Mouse (Mus musculus): Measurements from ENCODE around the gene Ccdc3.

Gene Ccdc3

DNA sequence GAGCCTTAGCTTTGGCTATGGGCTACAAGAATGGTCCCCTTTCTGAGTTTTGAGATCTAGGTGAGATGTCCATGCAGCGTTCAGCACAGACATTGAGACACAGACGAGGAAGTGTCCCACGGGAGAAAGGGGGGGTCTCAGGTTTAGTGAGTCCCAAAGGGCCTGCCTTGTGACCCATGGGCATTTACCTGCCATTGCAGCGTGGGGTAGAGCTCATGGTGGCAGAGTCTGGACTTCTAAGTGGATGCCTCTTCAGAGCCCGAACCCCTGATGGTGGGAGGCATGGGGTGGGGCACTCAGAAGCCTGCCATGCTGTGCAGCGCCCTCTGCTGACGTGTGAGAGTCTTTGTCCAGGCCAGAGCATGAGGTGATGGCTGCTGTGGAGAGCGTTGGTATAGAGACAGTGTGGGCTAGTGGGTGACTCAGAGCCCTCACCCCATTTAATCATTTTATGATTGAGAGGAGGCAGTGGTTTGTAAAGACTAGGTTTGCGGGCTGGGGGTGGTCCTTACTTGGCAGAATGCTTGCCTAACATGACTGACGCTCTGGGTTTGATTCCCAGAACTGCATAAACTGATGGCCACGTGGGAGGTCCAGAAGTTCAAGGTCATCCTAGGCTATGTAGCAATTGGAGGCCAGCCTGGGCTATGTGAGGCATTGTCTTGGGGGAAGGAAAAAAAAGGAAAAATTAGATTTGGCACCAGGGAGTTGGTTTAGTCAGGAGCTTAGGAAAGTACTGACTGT lies 23.6 kb downstream of the Ccdc3 start:
- DNase-seq (ENCODE audit: low spot score in 2 of 2): no peak

GRCm38 (mm10) chr2:5161908-5162674 lies 24.5 kb downstream of the Ccdc3 start:
- peak; percentile 30 to 40 for DNase-seq (ENCODE audit: low spot score in 2 of 2)

GRCm38 (mm10) chr2:5162756-5163155 lies 25.2 kb downstream of the Ccdc3 start:
- no peak for DNase-seq (ENCODE audit: low spot score in 2 of 2)

GRCm38 (mm10) chr2:5165941-5166361 lies 28.4 kb downstream of the Ccdc3 start:
- DNase-seq (ENCODE audit: low spot score in 2 of 2): peak in 1 of 2 experiments; percentile 25

DNA sequence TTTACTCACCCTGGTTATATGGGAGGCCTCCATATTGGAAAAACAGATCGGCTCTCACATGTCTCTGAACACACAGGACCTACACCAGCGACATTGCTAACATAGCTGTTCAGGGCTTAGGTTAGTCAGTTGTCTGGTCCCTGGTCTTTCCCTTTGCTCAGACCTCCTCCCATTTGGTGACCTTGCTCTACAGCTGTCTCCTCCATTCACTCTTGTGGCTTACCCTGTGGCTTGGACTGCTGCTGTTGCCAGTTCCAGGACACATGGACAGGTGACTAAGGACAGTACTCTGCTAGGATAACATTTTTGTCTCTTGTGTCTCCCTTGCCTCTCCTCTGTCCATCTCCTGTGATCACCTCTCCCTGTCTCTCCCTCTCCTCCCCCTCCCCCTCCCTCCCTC lies 29.2 kb downstream of the Ccdc3 start:
- no peak for DNase-seq (ENCODE audit: low spot score in 2 of 2)

DNA sequence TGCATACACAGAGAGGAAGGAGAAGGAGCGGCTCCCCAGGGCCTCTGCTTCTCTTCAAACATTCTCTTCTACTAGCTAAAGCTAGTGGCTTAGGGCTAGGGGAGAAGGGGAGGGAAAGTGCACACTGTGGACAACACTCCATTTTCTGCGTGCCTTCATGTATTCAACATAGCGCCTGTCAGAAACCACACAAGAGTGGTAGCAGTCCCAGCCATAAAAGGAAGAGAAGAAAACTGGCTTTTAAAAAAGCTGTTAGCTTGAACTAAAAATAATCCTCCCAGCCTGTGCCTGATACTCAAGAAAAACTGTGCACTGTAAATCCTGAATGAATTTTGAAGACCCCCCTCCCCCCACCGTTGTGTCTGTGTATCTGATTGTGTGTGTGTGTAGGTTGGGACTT lies 33.2 kb downstream of the Ccdc3 start:
- no peak for DNase-seq (ENCODE audit: low spot score in 2 of 2)

DNA sequence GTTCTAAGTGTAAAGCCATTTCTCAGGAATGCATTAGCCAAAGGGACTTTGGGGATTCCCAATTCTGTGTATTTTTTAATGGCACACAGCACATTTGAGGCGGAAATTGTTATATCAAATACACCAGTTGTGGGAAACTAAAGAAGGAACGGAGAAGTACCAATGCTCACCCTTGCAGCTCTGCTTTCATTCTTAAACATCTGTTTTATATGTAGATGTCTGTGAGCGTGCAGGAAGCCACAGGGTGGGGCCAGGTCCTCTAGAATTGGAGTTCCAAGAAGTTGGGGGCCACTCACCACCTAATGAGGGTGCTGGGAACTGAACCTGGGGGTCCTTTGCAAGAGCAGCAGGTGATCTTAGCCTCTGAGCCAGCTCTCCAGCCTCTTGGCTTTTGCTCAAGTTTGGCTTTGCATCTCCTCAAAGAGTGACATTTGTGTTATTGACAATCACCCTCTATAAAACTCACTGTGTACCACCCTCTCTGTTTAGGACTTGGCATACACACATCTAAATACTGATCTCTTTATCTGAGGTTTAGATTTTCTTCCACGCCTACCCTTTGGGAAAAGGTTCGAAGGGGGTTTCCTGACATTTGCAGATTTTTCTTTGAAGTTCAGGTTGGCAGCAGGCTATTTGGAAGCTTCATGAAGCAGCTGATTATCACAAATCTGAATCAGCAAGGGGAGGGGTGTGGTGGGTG lies 33.9 kb downstream of the Ccdc3 start:
- no peak for DNase-seq (ENCODE audit: low spot score in 2 of 2)

- DNase-seq (ENCODE audit: low spot score in 2 of 2): no peak
Measured at GRCm38 (mm10) chr2:5172773-5173172, 35.2 kb downstream of the Ccdc3 start.

- no peak for DNase-seq (ENCODE audit: low spot score in 2 of 2)
Measured at GRCm38 (mm10) chr2:5174716-5175115, 37.1 kb downstream of the Ccdc3 start.

DNA sequence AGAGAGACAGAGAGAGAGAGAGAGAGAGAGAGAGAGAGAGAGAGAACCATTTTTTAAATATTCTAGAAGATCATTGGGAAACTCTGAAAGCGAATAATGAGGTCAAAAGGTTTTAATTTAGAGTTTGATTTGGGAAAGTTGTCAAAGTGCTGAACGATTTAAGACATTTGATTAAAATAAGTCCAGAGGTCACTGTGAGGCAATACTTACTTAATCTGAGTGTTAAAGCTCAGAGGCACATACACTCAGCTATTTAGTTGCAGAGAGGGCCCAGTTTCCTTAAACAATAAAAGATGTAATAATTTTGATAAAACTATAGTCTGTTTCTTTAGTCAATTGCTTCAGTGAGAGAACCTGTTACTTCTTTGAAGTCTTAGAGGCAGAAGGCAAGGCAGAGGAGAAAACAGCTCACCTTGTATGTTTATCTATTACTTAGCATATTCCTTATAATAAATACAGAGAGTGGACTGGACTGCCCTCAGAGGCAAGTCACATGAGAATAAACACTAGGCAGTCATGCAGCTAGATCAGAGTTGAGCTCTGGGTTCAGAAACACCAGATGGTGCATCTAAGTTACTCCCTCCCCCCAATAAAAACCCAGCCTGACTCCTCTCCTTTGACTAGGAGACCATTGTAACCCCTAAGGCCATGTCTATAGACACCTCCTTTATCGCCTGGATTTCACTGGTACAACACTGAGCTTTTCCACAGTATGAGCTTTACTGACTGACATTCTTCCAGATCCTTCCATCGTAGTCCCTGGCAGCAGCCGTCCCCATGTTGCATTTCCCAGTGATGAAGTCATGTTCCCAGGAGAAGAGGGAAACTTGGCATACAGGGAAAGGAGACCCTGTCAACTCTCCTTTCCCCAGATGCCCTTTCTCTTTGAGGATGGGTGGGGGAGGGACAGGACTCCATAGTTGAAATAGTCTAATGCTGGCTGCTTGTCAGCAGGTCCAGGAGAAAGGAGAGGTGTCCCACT lies 44.2 kb downstream of the Ccdc3 start:
- no peak for DNase-seq (ENCODE audit: low spot score in 2 of 2)

DNA sequence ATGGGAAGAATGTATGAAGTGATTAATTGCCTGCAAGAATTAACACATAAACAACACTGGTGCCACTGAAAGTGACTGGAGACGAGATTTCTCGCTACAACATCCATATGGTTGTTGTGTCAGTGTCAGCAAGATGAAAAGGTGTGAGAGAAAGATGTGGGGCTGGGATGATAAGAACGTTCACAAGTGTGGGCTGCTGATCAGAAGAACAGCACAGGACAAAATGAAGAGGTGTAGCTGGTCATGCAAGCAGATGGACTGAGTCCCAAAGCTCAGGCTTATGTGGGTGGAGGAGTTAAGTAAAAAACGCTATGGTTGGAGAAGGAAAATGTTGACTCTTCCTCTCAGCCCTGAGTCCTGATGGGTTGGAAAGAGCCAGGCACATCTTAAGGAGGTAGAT lies 46.6 kb downstream of the Ccdc3 start:
- no peak for DNase-seq (ENCODE audit: low spot score in 2 of 2)

- no peak for DNase-seq (ENCODE audit: low spot score in 2 of 2)
Measured at GRCm38 (mm10) chr2:5185631-5186030, 48.1 kb downstream of the Ccdc3 start.

GRCm38 (mm10) chr2:5192156-5192555 lies 54.6 kb downstream of the Ccdc3 start:
- DNase-seq (ENCODE audit: low spot score in 2 of 2): no peak

DNA sequence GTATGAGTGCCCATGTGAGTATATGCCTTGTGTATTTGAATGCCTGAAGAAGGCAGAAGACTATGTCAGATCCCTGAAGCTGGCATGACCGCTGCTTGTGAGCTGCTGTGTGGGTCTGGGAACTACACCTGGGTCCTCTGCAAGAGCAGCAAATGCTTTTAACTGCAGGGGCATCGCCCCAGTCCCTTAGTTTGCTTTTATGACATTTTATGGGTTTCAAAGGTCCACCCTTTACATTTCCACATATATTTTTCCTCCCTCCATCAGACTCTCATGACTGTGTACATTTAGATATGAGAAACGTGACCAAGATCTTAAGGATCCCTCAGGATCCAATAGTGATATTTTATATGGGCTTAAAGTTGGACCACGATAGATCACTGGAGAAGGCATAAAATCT lies 55.5 kb downstream of the Ccdc3 start:
- DNase-seq (ENCODE audit: low spot score in 2 of 2): no peak

- DNase-seq (ENCODE audit: low spot score in 2 of 2): no peak
Measured at GRCm38 (mm10) chr2:5194701-5195215, 57.2 kb downstream of the Ccdc3 start.

- DNase-seq (ENCODE audit: low spot score in 2 of 2): no peak
Measured at GRCm38 (mm10) chr2:5197486-5197885, 59.9 kb downstream of the Ccdc3 start.

- no peak for DNase-seq (ENCODE audit: low spot score in 2 of 2)
Measured at GRCm38 (mm10) chr2:5199289-5199688, 61.7 kb downstream of the Ccdc3 start.

DNA sequence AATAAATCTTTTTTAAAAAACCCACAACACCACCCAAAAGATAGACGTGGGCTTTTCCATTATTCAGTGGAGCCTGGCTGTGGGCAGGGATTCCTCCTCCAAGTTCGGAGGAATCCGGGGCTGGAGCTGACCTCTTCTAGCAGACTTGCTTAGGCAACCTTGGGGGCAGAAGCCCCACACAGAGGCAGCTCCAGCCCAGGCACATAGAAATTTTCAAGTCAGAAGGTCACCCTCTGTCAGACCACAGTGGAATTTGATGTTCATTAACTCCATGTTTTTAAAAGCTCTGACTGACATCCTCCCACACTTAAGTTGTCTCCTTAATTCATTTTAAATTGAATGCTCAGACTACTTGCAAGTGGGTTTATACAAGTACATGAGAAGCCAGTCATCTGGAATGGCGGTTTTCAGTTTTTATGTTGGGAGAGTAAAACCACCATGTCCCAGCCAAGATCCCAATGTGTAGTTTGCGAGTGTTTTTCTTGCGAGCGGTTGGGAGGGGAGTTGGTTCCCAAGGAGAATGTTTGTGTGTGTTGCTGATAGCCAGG lies 63.3 kb downstream of the Ccdc3 start:
- no peak for DNase-seq (ENCODE audit: low spot score in 2 of 2)

DNA sequence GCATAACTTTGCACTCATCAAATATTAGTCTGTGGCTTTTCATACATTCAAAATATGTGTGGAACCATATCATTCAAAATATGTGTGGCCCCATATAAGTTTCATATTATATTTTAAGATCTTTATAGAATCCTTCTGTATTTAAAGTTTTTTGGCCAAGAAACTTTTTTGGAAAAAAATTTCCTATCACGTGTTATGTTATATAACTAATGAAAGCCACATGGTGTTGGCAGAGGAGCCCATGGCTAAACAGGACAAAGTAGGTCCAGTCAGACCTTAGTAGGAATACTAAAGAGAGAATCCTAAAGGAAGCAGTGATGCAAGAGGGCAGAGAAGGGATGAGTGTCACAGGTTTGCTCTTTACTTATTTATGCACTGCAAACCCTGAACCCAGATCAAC lies 65.6 kb downstream of the Ccdc3 start:
- no peak for DNase-seq (ENCODE audit: low spot score in 2 of 2)

GRCm38 (mm10) chr2:5204941-5205340 lies 67.4 kb downstream of the Ccdc3 start:
- DNase-seq (ENCODE audit: low spot score in 2 of 2): no peak

DNA sequence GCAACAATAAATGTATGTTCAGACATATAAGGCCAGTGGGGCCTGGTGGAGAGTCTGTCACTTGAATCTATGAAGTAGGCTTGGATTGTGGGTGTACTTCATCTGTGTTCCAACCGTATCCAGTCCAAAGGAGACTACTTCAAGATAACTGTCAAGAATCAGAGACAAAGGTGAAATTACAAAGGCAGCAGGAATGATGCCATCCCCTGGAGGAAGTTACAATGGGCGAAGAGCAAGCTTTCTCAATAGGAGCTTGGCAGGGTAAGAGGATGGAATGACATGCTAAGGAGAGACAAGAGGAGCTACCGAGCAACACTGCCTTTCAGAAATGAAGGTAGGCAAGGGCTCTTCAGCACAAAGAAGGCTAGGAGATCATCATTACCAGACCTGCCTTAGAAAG lies 69.1 kb downstream of the Ccdc3 start:
- no peak for DNase-seq (ENCODE audit: low spot score in 2 of 2)
